Mouse (Mus musculus) lung, adult 2 months (tissue): ENCODE measurements at regions not wholly inside any gene's neighbourhood (a gene's known extent, or its start where the extent isn't known, plus 50 kb on each side); places are given as distances from the start of the nearest gene placed in this dataset.

Source experiments
- CTCF ChIP-seq: fragments of 200-500 bp; IDR thresholded peaks from 2 replicates; pipeline ENCODE4 v1.5.1; 2011; ENCODE audit warnings: mild to moderate bottlenecking, low read length, control low read depth; ENCODE audit not compliant: insufficient read depth
- POLR2A ChIP-seq: fragments of 200-500 bp; IDR thresholded peaks from 2 replicates; pipeline ENCODE4 v1.6.1; 2011; ENCODE audit warnings: low read depth, mild to moderate bottlenecking, control low read depth, low read length, borderline replicate concordance; ENCODE audit errors: extremely low read depth

GRCm38 (mm10) chr1:155013361-155013760, 86.1 kb downstream of the Ier5 start:
- no peak for TF ChIP-seq POLR2A
- no peak for TF ChIP-seq CTCF
